Mouse (Mus musculus): ENCODE data around the gene Rnf5. TPM values are rescaled to one million over a fixed set of nuclear protein-coding genes. Genes with fewer than 3 reads are reported as not detected.

Gene Rnf5
- polyA plus RNA-seq, 1 experiment from 2014 or later: 324 TPM

DNA sequence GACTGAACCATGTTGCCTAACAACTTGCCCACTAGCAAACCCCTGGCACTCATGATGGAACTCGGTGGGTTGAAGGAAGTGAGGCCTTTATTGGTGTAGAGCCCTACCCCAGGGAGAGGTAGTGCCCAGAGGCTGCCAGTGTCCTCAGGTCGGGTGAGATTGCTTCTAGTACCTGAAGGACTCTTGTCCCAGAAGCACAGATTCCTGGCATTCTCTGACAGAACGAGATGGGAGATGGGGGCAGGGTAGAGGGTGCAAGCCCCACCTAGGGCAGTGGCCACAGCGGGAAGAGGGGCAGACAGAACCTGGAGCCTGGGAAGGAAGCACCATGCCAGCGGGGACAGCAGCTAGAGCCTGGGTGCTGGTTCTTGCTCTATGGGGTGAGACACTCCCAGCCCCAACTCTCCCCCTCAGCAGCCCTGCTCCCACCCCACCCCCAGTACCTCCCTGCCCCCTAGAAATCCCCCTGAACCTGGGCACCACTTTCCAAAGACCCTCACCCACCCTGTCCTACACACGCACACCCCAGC lies 5.9 kb downstream of the Rnf5 start, which contains the start of gene Ager:
Gene Ager (plus strand): TSS at position 297 of the 530 bp plus-strand sequence.
- Histone ChIP-seq H3K4me1 (replicated peaks) (peaks cover 61% of the 10 kb centered on the region), H3K27ac (peak within 1 kb of the TSS; percentile 2), H3K9me3 (no peaks in the 10 kb centered on the region), H3K4me2 (replicated peaks) (no peak within 1 kb of the TSS), H3K27me3 (no peaks in the 10 kb centered on the region), H3K36me3 (peaks cover 41% of the 10 kb centered on the region), H3K4me3 (replicated peaks) (no peak within 1 kb of the TSS), H3K9ac (replicated peaks) (peak within 1 kb of the TSS; percentile 52; the same call in 1 of the 2 replicates)
- 18% methylated on average over 6 of the region's 6 CpGs for WGBS
- ATAC-seq: no peak

DNA sequence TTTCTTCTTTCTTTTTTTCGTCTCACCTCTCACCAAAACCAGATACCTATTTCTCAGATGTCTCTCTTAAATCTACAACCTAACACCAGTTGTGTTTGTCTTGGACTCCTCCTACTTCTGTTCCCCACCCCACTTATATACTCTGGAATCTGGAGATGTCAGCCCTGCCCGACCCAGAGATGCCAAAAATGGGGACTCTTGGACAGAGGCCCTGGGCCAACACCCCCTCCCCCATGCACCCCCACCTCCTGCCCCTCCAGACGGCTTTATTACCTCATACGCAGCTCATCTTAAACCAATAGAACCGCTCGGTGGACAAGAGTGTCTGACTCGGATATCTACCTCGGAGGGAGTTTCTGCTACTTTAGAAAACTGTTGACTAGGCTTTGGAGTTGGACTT lies 7.4 kb downstream of the Rnf5 start:
- Histone ChIP-seq H3K4me2 (replicated peaks) (no peak overlapping the region), H3K36me3 (peaks cover 33% of the 10 kb centered on the region), H3K4me1 (replicated peaks) (peaks cover 58% of the 10 kb centered on the region), H3K4me3 (replicated peaks) (no peak overlapping the region), H3K9me3 (no peaks in the 10 kb centered on the region), H3K27ac (no peak overlapping the region), H3K9ac (replicated peaks) (no peak overlapping the region), H3K27me3 (no peaks in the 10 kb centered on the region)
- ATAC-seq: no peak
- WGBS: 73% methylated on average over 8 of the region's 8 CpGs

DNA sequence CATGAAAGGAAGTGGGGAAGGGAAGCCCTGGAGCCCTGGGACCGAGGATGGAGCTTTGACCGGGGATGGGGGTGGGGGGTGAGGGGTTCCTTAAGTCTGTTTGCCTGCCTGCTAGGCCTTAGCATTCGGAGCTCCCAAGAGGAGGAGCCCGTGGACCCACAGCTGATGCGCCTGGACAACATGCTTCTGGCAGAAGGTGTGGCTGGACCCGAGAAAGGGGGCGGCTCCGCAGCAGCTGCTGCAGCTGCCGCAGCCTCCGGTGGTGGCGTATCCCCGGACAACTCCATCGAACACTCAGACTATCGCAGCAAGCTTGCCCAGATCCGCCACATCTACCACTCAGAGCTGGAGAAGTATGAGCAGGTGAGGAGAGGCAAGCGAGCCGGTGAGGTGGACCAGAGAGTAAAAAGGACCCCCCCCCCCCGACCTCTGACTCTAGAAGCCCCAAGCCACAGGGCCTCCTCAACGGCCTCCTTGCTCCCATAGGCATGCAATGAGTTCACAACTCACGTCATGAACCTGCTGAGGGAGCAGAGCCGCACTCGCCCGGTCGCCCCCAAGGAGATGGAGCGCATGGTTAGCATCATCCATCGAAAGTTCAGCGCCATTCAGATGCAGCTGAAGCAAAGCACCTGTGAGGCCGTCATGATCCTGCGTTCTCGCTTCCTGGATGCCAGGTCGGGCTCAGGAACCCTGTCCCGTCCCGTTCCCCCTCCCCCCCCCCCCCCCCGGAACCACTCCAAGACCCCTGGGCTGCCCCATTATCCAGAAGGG lies 9.6 kb downstream of the Rnf5 start:
- Histone ChIP-seq H3K27ac (peak overlapping the region; percentile 99), H3K36me3 (peaks cover 17% of the 10 kb centered on the region), H3K27me3 (no peaks in the 10 kb centered on the region), H3K9me3 (no peaks in the 10 kb centered on the region), H3K9ac (replicated peaks) (peak overlapping the region; percentile 99), H3K4me3 (replicated peaks) (peak overlapping the region; percentile 84), H3K4me1 (replicated peaks) (peaks cover 79% of the 10 kb centered on the region), H3K4me2 (replicated peaks) (peak overlapping the region; percentile 96)
- no peak for ATAC-seq
- WGBS: 47% methylated on average over 34 of the region's 34 CpGs

DNA sequence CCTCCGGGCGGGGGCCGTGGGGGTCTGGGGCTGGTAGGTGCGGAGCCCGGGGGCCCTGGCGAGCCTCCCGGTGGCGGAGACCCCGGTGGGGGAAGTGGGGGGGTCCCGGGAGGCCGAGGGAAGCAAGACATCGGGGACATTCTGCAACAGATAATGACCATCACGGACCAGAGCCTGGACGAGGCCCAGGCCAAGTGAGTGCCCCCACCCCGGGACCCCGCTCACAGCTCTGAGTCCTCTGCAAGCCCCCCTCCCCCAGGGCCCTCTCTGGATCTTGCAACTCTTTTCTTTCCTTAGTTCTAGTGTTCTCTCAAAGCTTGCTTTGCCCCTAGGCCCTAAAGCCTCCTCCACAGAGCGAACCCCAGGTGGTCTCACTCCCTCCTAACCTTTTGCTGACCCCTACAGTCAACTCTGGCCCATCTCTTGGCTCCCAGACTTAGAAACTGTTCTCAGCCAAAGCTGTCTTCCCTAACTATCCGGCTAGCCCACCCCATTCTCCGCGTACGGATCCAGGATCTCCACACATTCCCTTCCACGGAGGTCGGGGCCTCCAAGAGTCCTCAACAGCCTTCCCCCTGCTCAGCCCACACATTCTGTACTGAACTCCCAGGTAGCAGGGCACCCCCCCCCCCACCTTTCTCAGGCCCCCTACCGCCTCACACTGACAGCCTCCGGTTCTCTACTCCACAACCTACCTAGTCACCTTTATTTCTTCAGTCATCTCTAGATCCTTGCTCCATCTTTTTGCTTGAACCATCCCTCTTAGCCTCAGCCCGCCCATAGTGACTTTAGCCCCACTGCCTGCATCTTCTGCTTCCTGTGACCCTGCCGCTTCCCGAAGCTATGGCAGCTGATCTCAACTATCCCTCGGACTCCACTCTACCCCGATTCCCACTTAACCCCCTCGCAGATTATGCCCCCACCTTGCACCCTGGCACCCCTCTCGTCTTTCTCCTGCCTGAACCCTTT lies 10.6 kb downstream of the Rnf5 start:
- peak overlapping the region; percentile 99 for H3K27ac ChIP-seq

DNA sequence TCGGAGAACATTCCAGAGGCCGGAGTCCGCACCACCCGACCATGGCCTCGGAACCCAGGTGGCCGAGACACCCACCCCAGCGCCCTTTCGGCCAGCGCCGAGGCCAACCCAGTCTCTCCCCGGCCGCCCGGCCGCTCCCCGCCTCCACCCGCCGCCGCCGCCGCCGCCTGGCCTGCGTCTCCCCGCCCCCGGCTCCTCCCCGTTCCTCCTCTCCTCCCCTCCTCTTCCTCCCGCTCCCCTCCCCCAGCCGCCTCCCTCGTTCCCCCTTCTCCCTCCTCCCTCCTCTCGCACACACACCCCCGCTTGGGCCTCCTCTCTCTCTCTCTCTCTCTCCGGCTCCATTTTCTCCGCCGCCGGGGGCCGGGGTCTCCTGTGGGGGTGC lies 11.5 kb downstream of the Rnf5 start:
- peak overlapping the region; percentile 99 for H3K9ac ChIP-seq (replicated peaks)
- H3K4me2 ChIP-seq (replicated peaks): peak overlapping the region; percentile 96
- peak overlapping the region; percentile 99 for H3K27ac ChIP-seq
- H3K36me3 ChIP-seq: peaks cover 17% of the 10 kb centered on the region
- ATAC-seq: peak; percentile 38
- peak overlapping the region; percentile 84 for H3K4me3 ChIP-seq (replicated peaks)
- under 1% methylated on average over 32 of the region's 35 CpGs for whole genome bisulfite sequencing
- no peaks in the 10 kb centered on the region for H3K27me3 ChIP-seq
- H3K9me3 ChIP-seq: no peaks in the 10 kb centered on the region
- H3K4me1 ChIP-seq (replicated peaks): peaks cover 81% of the 10 kb centered on the region

More for the DNA sequence above, 10.6 kb downstream of the Rnf5 start:
- H3K36me3 ChIP-seq: peaks cover 17% of the 10 kb centered on the region
- H3K4me3 ChIP-seq (replicated peaks): peak overlapping the region; percentile 84
- H3K27me3 ChIP-seq: no peaks in the 10 kb centered on the region
- no peaks in the 10 kb centered on the region for H3K9me3 ChIP-seq
- ATAC-seq: peak; percentile 34
- peak overlapping the region; percentile 99 for H3K9ac ChIP-seq (replicated peaks)
- 2% methylated on average over 31 of the region's 32 CpGs for WGBS
- H3K4me2 ChIP-seq (replicated peaks): peak overlapping the region; percentile 96
- peaks cover 85% of the 10 kb centered on the region for H3K4me1 ChIP-seq (replicated peaks)

DNA sequence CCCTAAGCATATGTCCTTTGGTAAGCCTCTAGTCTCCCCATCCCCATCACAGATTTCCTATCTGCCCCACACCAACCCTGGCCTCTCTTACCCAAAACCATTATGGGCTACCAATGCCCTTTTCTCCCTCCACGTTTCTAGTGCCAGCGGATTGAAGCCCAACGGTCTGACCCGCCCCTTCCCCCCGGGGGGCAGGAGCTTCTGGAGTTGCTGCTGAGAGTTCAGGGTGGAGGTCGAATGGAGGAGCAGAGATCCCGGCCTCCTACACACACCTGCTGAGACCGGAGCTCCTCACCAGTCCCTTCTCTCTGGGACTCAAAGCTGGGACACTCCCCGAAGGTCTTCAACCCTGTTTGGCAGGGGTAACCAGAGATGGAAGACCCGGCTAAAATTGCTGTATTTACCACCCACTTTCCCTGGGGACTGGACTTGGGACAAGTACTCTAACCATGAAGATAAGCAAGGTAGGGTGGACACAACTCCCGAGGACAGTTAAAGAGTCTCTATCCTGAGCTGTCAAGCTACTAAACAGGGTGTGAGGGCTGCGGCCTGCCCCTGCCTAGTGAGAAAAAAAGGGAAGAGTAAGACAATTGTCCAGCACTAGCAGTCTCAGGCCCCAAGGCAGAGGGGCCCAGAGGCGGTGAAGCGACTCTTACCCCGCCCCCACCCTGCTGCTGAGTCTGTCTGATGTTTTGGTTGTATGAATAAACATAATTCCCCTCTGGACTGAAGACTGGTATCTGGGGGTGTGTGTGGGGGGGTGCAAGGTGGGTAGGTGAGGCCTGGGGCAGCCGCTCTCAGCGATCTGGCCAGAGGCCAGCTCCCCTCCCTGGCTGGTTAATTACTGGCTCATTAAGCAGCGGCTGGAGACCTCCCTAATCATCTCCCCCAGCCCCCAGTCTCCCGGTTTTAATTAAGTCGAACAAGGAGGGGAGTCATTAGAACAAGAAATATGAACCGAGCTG lies 12.2 kb downstream of the Rnf5 start, which contains the start of gene Pbx2:
Gene Pbx2 (plus strand): TSS at position 238 of the 965 bp plus-strand sequence.
- no peaks in the 10 kb centered on the region for H3K27me3 ChIP-seq
- H3K4me2 ChIP-seq (replicated peaks): peak within 1 kb of the TSS; percentile 96
- H3K27ac ChIP-seq: peak within 1 kb of the TSS; percentile 99
- H3K4me3 ChIP-seq (replicated peaks): peak within 1 kb of the TSS; percentile 84
- H3K9ac ChIP-seq (replicated peaks): peak within 1 kb of the TSS; percentile 99
- H3K4me1 ChIP-seq (replicated peaks): peaks cover 78% of the 10 kb centered on the region
- 2% methylated on average over 21 of the region's 21 CpGs for WGBS
- H3K9me3 ChIP-seq: no peaks in the 10 kb centered on the region
- no peak; the same call in 1 of the 2 replicates for ATAC-seq
- peaks cover 17% of the 10 kb centered on the region for H3K36me3 ChIP-seq

DNA sequence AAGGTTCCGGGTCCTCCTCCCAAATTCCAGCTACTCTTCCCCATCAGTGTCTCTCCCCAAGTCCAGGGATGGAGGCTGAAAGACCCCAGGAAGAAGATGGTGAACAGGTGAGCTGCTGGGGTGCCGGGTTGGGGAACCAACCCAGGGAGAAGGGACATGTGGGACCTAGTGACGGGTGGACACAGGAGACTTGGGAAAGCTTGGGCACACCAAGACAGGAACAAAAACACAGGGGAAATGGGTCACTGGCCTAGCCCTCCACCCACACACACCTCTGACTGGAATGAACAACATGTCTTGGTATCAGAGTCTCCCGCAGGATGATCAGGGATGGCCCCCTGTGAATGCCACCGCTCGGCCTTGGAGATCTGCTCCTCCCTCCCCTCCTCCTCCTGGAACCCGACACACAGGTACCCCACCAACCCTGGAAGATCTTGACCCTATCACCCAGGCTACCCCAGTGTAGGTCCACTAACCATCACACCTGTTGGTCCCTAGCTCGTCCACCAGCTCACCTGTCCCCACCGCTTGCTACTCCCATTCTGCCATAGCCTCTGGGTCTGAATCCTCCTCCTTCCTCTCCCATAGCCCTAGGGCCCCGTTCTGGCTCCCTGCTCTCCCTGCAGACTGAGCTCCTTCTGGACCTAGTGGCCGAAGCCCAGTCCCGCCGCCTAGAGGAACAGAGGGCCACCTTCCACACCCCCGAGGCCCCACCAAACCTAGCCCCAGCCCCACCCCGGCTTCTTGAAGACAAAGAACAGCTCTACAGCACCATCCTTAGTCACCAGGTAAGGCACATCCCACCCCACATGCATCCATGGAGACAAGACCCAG lies 13.1 kb downstream of the Rnf5 start:
- H3K36me3 ChIP-seq: peaks cover 9% of the 10 kb centered on the region
- peaks cover 82% of the 10 kb centered on the region for H3K4me1 ChIP-seq (replicated peaks)
- H3K27ac ChIP-seq: peak overlapping the region; percentile 99
- WGBS: 71% methylated on average over 15 of the region's 15 CpGs
- H3K9me3 ChIP-seq: no peaks in the 10 kb centered on the region
- H3K4me2 ChIP-seq (replicated peaks): peak overlapping the region; percentile 96
- H3K9ac ChIP-seq (replicated peaks): no peak overlapping the region
- ATAC-seq: no peak
- H3K4me3 ChIP-seq (replicated peaks): peak overlapping the region; percentile 84; the same call in 1 of the 2 replicates
- no peaks in the 10 kb centered on the region for H3K27me3 ChIP-seq

DNA sequence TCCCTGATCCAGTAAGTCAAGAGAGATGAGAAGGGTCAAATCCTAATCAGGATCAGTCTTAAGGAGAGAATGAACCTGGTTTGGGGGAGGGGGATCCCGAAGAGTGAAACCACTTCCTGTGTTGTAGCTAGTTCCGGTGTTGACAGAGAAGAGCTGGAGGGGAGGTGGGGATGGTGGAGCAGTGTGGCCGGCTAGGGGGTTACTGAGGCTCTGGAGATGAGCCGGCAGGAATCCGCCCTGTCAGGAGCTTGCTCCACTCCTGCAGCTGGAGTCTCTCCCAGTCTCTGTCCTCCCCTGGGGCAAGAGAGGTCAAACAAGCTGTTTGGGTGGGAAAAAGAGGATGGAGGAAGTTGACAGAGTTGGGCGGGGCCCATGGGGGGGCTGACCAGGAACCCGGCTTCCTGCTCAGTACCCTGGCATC lies 13.8 kb downstream of the Rnf5 start, which contains the start of gene Gpsm3:
Gene Gpsm3 (plus strand): TSS at position 126 of the 421 bp plus-strand sequence.
- Histone ChIP-seq H3K9me3 (no peaks in the 10 kb centered on the region), H3K27me3 (no peaks in the 10 kb centered on the region), H3K27ac (peak within 1 kb of the TSS; percentile 99), H3K36me3 (peaks cover 2% of the 10 kb centered on the region), H3K4me3 (replicated peaks) (no peak within 1 kb of the TSS), H3K9ac (replicated peaks) (0 out of 2 replicates have a peak within 1 kb of the TSS, but pooled peaks have one; percentile 32), H3K4me2 (replicated peaks) (peak within 1 kb of the TSS; percentile 96), H3K4me1 (replicated peaks) (peaks cover 76% of the 10 kb centered on the region)
- ATAC-seq: no peak
- WGBS: 30% methylated on average over 7 of the region's 7 CpGs

DNA sequence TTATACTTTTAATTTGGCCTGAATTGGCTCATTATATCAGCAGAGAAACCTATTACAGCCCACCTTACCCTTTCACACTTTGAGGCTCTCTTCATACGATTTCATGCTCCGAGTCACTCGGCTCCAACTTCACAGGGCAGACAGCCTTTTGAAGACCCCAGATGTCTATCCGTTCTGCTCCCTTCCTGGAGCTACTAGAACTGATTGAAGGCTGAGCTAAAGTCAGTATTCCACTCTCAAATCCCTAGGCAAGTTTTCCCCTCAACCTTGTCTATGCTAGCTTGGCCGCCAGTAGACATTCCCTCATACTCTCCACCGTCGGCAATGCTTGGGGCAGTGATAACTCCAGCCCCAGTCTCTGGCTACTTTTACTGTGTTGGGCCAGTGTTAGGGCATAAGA lies 14.3 kb downstream of the Rnf5 start:
- H3K27ac ChIP-seq: no peak overlapping the region; the same call in 1 of the 2 replicates

DNA sequence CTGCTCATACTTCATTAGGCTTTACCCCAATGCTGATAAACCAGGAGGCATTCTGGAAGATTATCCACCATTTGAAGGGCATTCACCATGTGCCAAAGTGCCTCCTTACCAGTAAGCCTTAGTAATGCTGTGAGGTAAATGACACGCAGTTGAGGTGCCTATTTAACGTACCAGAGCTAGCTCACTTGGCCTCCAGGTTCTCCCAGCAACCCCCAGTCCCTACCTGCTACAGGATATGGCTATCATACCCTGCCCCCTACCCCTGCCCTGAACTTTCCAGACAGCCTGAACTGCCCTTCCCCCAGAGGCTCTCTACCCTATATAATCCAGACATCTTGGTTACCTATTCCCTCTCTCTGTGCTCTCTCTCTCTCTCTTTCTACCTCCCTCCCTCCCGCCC lies 14.7 kb downstream of the Rnf5 start:
- ATAC-seq: no peak
- Histone ChIP-seq H3K4me2 (replicated peaks) (no peak overlapping the region), H3K9ac (replicated peaks) (no peak overlapping the region), H3K27me3 (no peaks in the 10 kb centered on the region), H3K4me1 (replicated peaks) (peaks cover 67% of the 10 kb centered on the region), H3K4me3 (replicated peaks) (no peak overlapping the region), H3K36me3 (no peaks in the 10 kb centered on the region), H3K9me3 (no peaks in the 10 kb centered on the region), H3K27ac (no peak overlapping the region)
- 75% methylated on average over 3 of the region's 3 CpGs for WGBS

More for the DNA sequence above, 14.3 kb downstream of the Rnf5 start:
- H3K9ac ChIP-seq (replicated peaks): no peak overlapping the region
- H3K27me3 ChIP-seq: no peaks in the 10 kb centered on the region
- H3K4me1 ChIP-seq (replicated peaks): peaks cover 71% of the 10 kb centered on the region
- ATAC-seq: no peak
- H3K4me3 ChIP-seq (replicated peaks): no peak overlapping the region
- H3K9me3 ChIP-seq: no peaks in the 10 kb centered on the region
- peak overlapping the region; percentile 23 for H3K4me2 ChIP-seq (replicated peaks)
- WGBS: 52% methylated on average over 7 of the region's 7 CpGs
- no peaks in the 10 kb centered on the region for H3K36me3 ChIP-seq

Measured in midbrain, embryonic 13.5 days (tissue).